Mouse (Mus musculus) stomach, embryonic 15.5 days (tissue): ENCODE data around the gene Mdga1. TPM values are rescaled to one million over a fixed set of nuclear protein-coding genes. Genes with fewer than 3 reads are reported as not detected.

Experiments used
- ATAC-seq: fragments of 200-750 bp; cut with Nextera tagmentation; 2 replicates; pipeline ENCODE4 v1.8.0; 2017; ENCODE audit warnings: low read depth, moderate number of reproducible peaks, moderate TSS enrichment; ENCODE audit not compliant: insufficient read depth, low FRiP score
- H3K27ac ChIP-seq: fragments of 300-500 bp; sonication (generic); 2 replicates; pipeline ENCODE4 v1.5.1; 2015; ENCODE audit warnings: mild to moderate bottlenecking, inconsistent platforms
- H3K27me3 ChIP-seq: fragments of 300-500 bp; sonication (generic); replicated peaks from 2 replicates; pipeline ENCODE4 v1.6.1; 2015; ENCODE audit warnings: inconsistent platforms
- H3K36me3 ChIP-seq: fragments of 300-500 bp; sonication (generic); 2 replicates; pipeline ENCODE4 v1.6.1; 2015; ENCODE audit warnings: inconsistent platforms
- H3K4me1 ChIP-seq: fragments of 300-500 bp; sonication (generic); 2 replicates; pipeline ENCODE4 v1.6.1; 2015; ENCODE audit warnings: inconsistent platforms
- H3K4me2 ChIP-seq: fragments of 300-500 bp; sonication (generic); 2 replicates; pipeline ENCODE4 v1.6.1; 2015; ENCODE audit warnings: mild to moderate bottlenecking, inconsistent platforms
- H3K4me3 ChIP-seq: fragments of 300-500 bp; sonication (generic); replicated peaks from 2 replicates; pipeline ENCODE4 v1.5.1; 2015; ENCODE audit warnings: inconsistent platforms
- H3K9ac ChIP-seq: fragments of 300-500 bp; sonication (generic); 2 replicates; pipeline ENCODE4 v1.6.1; 2015; ENCODE audit warnings: inconsistent platforms
- H3K9me3 ChIP-seq: fragments of 300-500 bp; sonication (generic); 2 replicates; pipeline ENCODE4 v1.6.1; 2016; ENCODE audit warnings: inconsistent platforms
- WGBS: fragments of 180-500 bp; shearing (Covaris S2); methylation state at CpG from one replicate; pipeline ENCODE4 v1.1.7; 2015; 5-methylcytosine and 5-hydroxymethylcytosine counted together
- polyA plus RNA-seq: library from polyadenylated mRNA; unstranded; fragments of >200 nt; fragmentation: Nextera tagmentation; extraction: Ambion mirVana; gene quantifications from 2 replicates; pipeline ENCODE4 v1.2.1, GENCODE M21; 2015

Gene Mdga1
- polyA plus RNA-seq, 1 experiment from 2014 or later: 3.6 TPM

GRCm38 (mm10) chr17:29995986-29996385 lies 26.1 kb upstream of the Mdga1 start:
- no peak overlapping the region for H3K4me3 ChIP-seq
- H3K36me3 ChIP-seq: no peaks in the 10 kb centered on the region
- no peak overlapping the region for H3K9ac ChIP-seq
- no peak overlapping the region for H3K4me2 ChIP-seq
- no peaks in the 10 kb centered on the region for H3K4me1 ChIP-seq
- no peaks in the 10 kb centered on the region for H3K9me3 ChIP-seq
- H3K27ac ChIP-seq: no peak overlapping the region
- no peak for ATAC-seq
- H3K27me3 ChIP-seq: no peaks in the 10 kb centered on the region
- WGBS: 83% methylated on average over 5 of the region's 5 CpGs

DNA sequence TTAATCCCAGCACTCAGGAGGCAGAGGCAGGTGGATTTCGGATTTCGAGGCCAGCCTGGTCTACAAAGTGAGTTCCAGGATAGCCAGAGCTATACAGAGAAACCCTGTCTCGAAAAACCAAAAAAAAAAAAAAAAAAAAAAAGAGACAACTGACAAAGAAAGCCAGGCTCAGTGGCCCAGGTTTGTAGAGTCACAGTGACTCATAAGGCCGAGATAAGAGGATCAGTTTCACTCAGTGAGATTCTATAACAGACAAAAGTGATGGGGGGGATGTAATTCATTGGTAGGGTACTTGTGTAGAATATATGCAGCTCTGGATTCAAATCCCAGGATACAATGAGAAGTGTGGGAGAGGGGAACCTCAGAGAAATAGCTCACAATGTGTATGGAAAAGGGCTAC lies 24.6 kb upstream of the Mdga1 start:
- no peak for ATAC-seq
- Histone ChIP-seq H3K27me3 (no peaks in the 10 kb centered on the region), H3K36me3 (no peaks in the 10 kb centered on the region), H3K9me3 (no peaks in the 10 kb centered on the region), H3K4me1 (no peaks in the 10 kb centered on the region), H3K9ac (no peak overlapping the region), H3K4me2 (no peak overlapping the region), H3K27ac (no peak overlapping the region), H3K4me3 (no peak overlapping the region)
- WGBS: 86% methylated on average over 4 of the region's 4 CpGs

DNA sequence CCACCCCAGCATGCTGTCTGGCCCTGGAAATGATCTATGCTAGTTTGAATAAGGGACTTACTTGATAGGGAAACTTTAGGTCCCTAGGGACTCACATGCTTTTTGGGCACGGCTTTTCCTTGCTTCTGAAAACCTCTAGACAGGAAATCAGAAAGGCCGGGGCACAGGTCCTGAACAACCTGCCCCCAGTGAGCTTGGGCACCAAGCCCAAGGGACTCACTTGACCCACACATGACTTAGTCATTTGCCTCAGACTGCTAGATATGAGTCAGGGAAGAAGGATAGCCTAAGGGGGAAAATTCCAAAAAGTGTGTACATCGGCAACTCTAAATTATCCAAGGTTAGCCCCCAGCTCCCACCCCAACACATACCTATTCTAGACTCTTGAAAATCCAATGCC lies 24.1 kb upstream of the Mdga1 start:
- Histone ChIP-seq H3K36me3 (no peaks in the 10 kb centered on the region), H3K9me3 (no peaks in the 10 kb centered on the region), H3K27ac (no peak overlapping the region), H3K4me2 (no peak overlapping the region), H3K27me3 (no peaks in the 10 kb centered on the region), H3K9ac (no peak overlapping the region), H3K4me1 (no peaks in the 10 kb centered on the region), H3K4me3 (no peak overlapping the region)
- no peak for ATAC-seq
- WGBS: 75% methylated on average over 3 of the region's 3 CpGs

- H3K9me3 ChIP-seq: no peaks in the 10 kb centered on the region
- H3K4me3 ChIP-seq: no peak overlapping the region
- H3K9ac ChIP-seq: no peak overlapping the region
- H3K4me2 ChIP-seq: no peak overlapping the region
- H3K4me1 ChIP-seq: no peaks in the 10 kb centered on the region
- ATAC-seq: no peak
- H3K36me3 ChIP-seq: no peaks in the 10 kb centered on the region
- H3K27ac ChIP-seq: no peak overlapping the region
- 65% methylated on average over 8 of the region's 8 CpGs for WGBS
- H3K27me3 ChIP-seq: no peaks in the 10 kb centered on the region
These were observed 23.6 kb upstream of the Mdga1 start for GRCm38 (mm10) chr17:29993488-29993887.

DNA sequence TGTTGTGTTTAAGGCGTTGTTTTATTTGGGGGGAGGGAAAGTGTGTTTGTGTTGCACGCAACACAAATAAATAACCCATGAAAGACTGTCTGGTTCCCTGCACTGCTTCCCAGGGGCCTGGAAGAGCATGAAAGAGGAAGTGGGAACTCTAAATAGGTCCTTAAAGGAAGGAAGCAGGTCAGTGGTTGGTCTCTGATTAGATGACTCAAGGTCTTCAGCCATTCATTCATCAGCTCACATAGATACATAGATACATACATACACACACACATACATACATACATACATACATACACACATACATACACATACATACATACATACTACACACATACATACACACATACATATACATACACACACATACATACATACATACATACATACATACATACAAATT lies 21.0 kb upstream of the Mdga1 start:
- Histone ChIP-seq H3K27me3 (no peaks in the 10 kb centered on the region), H3K4me2 (no peak overlapping the region), H3K4me3 (no peak overlapping the region), H3K9me3 (no peaks in the 10 kb centered on the region), H3K9ac (no peak overlapping the region), H3K36me3 (no peaks in the 10 kb centered on the region), H3K27ac (no peak overlapping the region), H3K4me1 (no peaks in the 10 kb centered on the region)
- WGBS: 85% methylated on average over 2 of the region's 2 CpGs
- no peak for ATAC-seq

DNA sequence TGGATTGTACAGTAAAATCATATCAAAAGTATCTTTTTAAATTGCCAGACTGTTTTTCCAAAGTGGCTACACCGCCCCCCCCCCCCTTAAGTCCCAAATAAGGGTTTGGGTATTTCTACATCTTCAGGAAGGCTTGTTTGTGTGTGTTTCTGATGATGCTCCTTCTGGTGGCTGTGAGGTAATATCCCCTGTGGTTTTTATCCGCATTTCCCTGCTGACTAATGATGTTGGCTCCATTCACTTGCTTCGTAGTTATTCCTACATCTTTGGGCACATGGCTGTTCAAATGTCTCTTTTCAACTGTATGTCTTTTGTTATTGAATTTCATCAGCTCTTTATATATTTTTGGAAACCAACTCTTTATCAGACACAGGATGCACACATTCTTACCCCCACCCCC lies 20.2 kb upstream of the Mdga1 start:
- ATAC-seq: no peak
- WGBS: 90% methylated on average over 3 of the region's 3 CpGs
- H3K27me3 ChIP-seq: no peaks in the 10 kb centered on the region

GRCm38 (mm10) chr17:29989653-29990052 lies 19.8 kb upstream of the Mdga1 start:
- ATAC-seq: no peak
- H3K9me3 ChIP-seq: no peaks in the 10 kb centered on the region
- H3K36me3 ChIP-seq: no peaks in the 10 kb centered on the region
- peaks cover 4% of the 10 kb centered on the region; the same call in 1 of the 2 replicates for H3K4me1 ChIP-seq
- H3K27me3 ChIP-seq: no peaks in the 10 kb centered on the region
- H3K9ac ChIP-seq: no peak overlapping the region
- H3K4me2 ChIP-seq: no peak overlapping the region
- no peak overlapping the region for H3K27ac ChIP-seq
- no peak overlapping the region for H3K4me3 ChIP-seq
- WGBS: 87% methylated on average over 5 of the region's 5 CpGs

More for the DNA sequence above, 20.2 kb upstream of the Mdga1 start:
- H3K9ac ChIP-seq: no peak overlapping the region
- H3K4me3 ChIP-seq: no peak overlapping the region
- H3K4me2 ChIP-seq: no peak overlapping the region
- no peaks in the 10 kb centered on the region for H3K9me3 ChIP-seq
- H3K27ac ChIP-seq: no peak overlapping the region
- no peaks in the 10 kb centered on the region for H3K36me3 ChIP-seq
- peaks cover 4% of the 10 kb centered on the region; the same call in 1 of the 2 replicates for H3K4me1 ChIP-seq

GRCm38 (mm10) chr17:29988141-29988540 lies 18.3 kb upstream of the Mdga1 start:
- Histone ChIP-seq H3K4me1 (peaks cover 4% of the 10 kb centered on the region; the same call in 1 of the 2 replicates), H3K4me3 (no peak overlapping the region), H3K27ac (no peak overlapping the region), H3K9ac (no peak overlapping the region), H3K27me3 (no peaks in the 10 kb centered on the region), H3K9me3 (no peaks in the 10 kb centered on the region), H3K4me2 (no peak overlapping the region), H3K36me3 (no peaks in the 10 kb centered on the region)
- no peak for ATAC-seq
- WGBS: 17% methylated on average over 5 of the region's 5 CpGs

- WGBS: 15% methylated on average over 3 of the region's 3 CpGs
- no peak for ATAC-seq
These were observed 15.6 kb upstream of the Mdga1 start for GRCm38 (mm10) chr17:29985534-29985933.

DNA sequence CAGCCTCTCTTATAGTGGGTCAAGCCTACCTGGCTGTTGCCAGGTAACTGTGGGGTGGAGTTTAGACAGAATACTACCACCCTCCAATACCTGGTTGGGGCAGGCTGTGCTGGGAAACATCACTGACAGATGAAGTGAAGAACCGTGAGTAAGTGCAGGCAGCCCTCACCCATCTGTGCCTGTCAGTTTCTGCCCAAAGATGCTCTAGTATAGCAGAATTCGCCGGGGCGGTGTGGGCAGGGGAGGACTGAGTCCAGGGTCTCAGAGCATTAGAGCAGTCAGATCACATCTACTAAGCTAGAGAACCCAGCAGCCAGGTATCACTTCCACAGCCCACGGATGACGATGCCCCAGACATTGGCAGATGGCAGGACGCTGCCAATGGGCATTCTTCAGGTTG lies 15.0 kb upstream of the Mdga1 start:
- H3K27ac ChIP-seq: no peak overlapping the region

More at GRCm38 (mm10) chr17:29985534-29985933, 15.6 kb upstream of the Mdga1 start:
- Histone ChIP-seq H3K9ac (no peak overlapping the region), H3K4me1 (peaks cover 4% of the 10 kb centered on the region; the same call in 1 of the 2 replicates), H3K4me3 (no peak overlapping the region), H3K9me3 (no peaks in the 10 kb centered on the region), H3K27me3 (no peaks in the 10 kb centered on the region), H3K4me2 (no peak overlapping the region), H3K36me3 (no peaks in the 10 kb centered on the region), H3K27ac (no peak overlapping the region)

DNA sequence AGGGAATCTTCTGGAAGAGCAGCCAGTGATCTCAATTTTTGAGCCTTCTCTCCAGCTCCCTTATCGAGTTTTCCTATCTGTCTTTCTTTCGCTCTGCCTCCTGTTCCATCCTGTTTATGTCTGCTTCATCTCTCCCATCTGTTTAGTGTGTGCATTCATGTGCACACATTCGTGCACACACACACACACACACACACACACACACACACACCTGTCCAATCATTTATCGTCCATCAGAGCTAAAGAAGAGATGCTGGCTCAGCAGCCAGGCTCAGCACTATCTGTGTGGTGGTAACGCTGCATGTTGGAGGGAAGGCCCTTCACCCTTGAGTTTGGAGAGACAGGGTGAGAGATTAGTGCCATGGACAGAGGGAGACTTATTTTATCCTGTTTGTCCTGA lies 13.3 kb upstream of the Mdga1 start:
- Histone ChIP-seq H3K4me2 (no peak overlapping the region), H3K9me3 (no peaks in the 10 kb centered on the region), H3K4me3 (no peak overlapping the region), H3K36me3 (no peaks in the 10 kb centered on the region), H3K27me3 (no peaks in the 10 kb centered on the region), H3K27ac (no peak overlapping the region), H3K4me1 (peaks cover 7% of the 10 kb centered on the region), H3K9ac (no peak overlapping the region)
- 65% methylated on average over 5 of the region's 5 CpGs for WGBS
- no peak for ATAC-seq

More for the DNA sequence above, 15.0 kb upstream of the Mdga1 start:
- Histone ChIP-seq H3K9ac (no peak overlapping the region), H3K4me3 (no peak overlapping the region), H3K4me1 (peaks cover 4% of the 10 kb centered on the region; the same call in 1 of the 2 replicates), H3K27me3 (no peaks in the 10 kb centered on the region), H3K36me3 (no peaks in the 10 kb centered on the region), H3K4me2 (no peak overlapping the region), H3K9me3 (no peaks in the 10 kb centered on the region)
- 73% methylated on average over 7 of the region's 7 CpGs for WGBS
- no peak for ATAC-seq

DNA sequence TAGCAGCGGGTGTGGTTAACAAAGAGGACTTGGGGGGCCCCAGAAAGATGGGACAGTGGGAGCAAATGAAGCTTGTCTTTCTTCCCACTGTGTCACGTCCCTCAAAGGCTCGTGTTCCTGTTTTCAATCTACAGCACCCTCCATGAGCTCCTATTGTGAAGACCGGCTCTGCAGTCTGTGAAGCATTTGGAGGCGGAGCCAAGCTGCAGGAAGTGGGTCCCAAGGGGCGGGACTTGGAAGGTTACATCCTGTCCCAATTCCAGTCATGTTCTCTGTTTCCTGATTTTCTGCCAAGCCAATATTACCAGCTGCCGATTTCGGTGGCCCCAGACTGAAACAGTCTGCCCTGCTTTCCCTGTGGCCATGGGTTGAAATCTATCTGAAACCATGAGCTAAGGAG lies 11.7 kb upstream of the Mdga1 start:
- Histone ChIP-seq H3K4me1 (peaks cover 7% of the 10 kb centered on the region), H3K9me3 (no peaks in the 10 kb centered on the region), H3K4me2 (no peak overlapping the region), H3K9ac (no peak overlapping the region), H3K27me3 (no peaks in the 10 kb centered on the region), H3K36me3 (no peaks in the 10 kb centered on the region), H3K27ac (no peak overlapping the region), H3K4me3 (no peak overlapping the region)
- no peak for ATAC-seq
- WGBS: 73% methylated on average over 8 of the region's 8 CpGs

GRCm38 (mm10) chr17:29979841-29980240 lies 10.0 kb upstream of the Mdga1 start:
- Histone ChIP-seq H3K9me3 (no peaks in the 10 kb centered on the region), H3K4me1 (peaks cover 4% of the 10 kb centered on the region; the same call in 1 of the 2 replicates), H3K27me3 (no peaks in the 10 kb centered on the region), H3K4me3 (no peak overlapping the region), H3K4me2 (no peak overlapping the region), H3K9ac (no peak overlapping the region), H3K36me3 (no peaks in the 10 kb centered on the region), H3K27ac (no peak overlapping the region)
- peak; percentile 51; the same call in 1 of the 2 replicates for ATAC-seq
- WGBS: 55% methylated on average over 7 of the region's 7 CpGs
